Mouse (Mus musculus) heart, postnatal 0 days (tissue): ENCODE measurements at regions not wholly inside any gene's neighbourhood (a gene's known extent, or its start where the extent isn't known, plus 50 kb on each side); places are given as distances from the start of the nearest gene placed in this dataset.
A peak's percentile ranks its signal among the peaks of the same experiment; 100 is the strongest.

Experiments used
- ATAC-seq: fragments of 200-750 bp; cut with Nextera tagmentation; 2 replicates; pipeline ENCODE4 v1.8.0; 2017; ENCODE audit warnings: low read depth, moderate number of reproducible peaks, moderate library complexity; ENCODE audit not compliant: insufficient read depth
- DNase-seq: peaks from one replicate; pipeline ENCODE4 v3.0.0-alpha.2; 2016; ENCODE audit warnings: low spot score
- H3K27ac ChIP-seq: fragments of 300-500 bp; sonication (generic); 2 replicates; pipeline ENCODE4 v1.5.1; 2014; ENCODE audit warnings: low read depth, mild to moderate bottlenecking
- H3K27me3 ChIP-seq: fragments of 300-500 bp; sonication (generic); 2 replicates; pipeline ENCODE4 v1.6.1; 2014; ENCODE audit warnings: low read length, mixed read lengths; ENCODE audit not compliant: control insufficient read depth, insufficient read depth
- H3K36me3 ChIP-seq: fragments of 300-500 bp; sonication (generic); replicated peaks from 2 replicates; pipeline ENCODE4 v1.6.1; 2014; ENCODE audit warnings: low read length, mixed read lengths; ENCODE audit not compliant: control insufficient read depth, insufficient read depth
- H3K4me1 ChIP-seq: fragments of 300-500 bp; sonication (generic); 2 replicates; pipeline ENCODE4 v1.6.1; 2014; ENCODE audit warnings: antibody characterized with exemption; ENCODE audit not compliant: control insufficient read depth, insufficient read depth
- H3K4me2 ChIP-seq: fragments of 300-500 bp; sonication (generic); 2 replicates; pipeline ENCODE4 v1.6.1; 2014; ENCODE audit warnings: low read depth, mild to moderate bottlenecking, low read length, moderate library complexity
- H3K4me3 ChIP-seq: fragments of 300-500 bp; sonication (generic); 2 replicates; pipeline ENCODE4 v1.5.1; 2014; ENCODE audit warnings: low read depth, low read length
- H3K9ac ChIP-seq: fragments of 300-500 bp; sonication (generic); replicated peaks from 2 replicates; pipeline ENCODE4 v1.6.1; 2014; ENCODE audit warnings: low read depth, low read length, mixed read lengths
- H3K9me3 ChIP-seq: fragments of 300-500 bp; sonication (generic); replicated peaks from 2 replicates; pipeline ENCODE4 v1.6.1; 2016; ENCODE audit warnings: low read length; ENCODE audit not compliant: control insufficient read depth
- CTCF ChIP-seq: IDR thresholded peaks from 2 replicates; pipeline ENCODE4 v1.5.1; 2016; ENCODE audit warnings: antibody characterized with exemption, control low read depth, low read depth
- EP300 ChIP-seq: IDR thresholded peaks from 2 replicates; pipeline ENCODE4 v1.6.1; 2016; ENCODE audit warnings: antibody characterized with exemption, low read depth
- WGBS: fragments of 180-500 bp; shearing (Covaris S2); extraction: QIAGEN DNeasy Blood & Tissue Kit; methylation state at CpG from one replicate; pipeline ENCODE4 v1.1.7; 2014; 5-methylcytosine and 5-hydroxymethylcytosine counted together

DNA sequence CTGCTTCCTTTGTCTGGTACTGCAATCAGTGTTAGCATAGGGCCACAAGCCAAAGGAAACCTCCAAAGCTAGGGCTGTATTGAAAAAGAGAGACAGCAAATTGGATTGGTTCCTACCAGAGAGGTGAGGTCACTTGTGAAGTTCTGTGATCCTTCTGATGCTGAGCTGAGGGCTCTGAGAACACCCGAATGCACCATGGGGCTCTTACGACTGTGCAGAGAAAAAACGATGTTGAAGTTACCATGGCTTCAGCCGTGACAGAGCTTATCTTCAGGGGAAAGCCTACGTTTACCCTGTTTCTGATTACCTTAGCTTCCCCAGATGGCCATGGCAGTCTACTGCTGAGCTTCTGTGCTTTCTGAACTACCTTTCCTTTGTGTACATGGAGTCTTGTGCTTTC is 53.9 kb upstream of the Fmo9 start:
- DNase-seq = no peak
- ATAC-seq = no peak
- H3K4me3 ChIP-seq = no peak overlapping the region
- H3K36me3 ChIP-seq = no peaks in the 10 kb centered on the region
- H3K27ac ChIP-seq = no peak overlapping the region
- no peaks in the 10 kb centered on the region for H3K27me3 ChIP-seq
- H3K4me1 ChIP-seq = no peaks in the 10 kb centered on the region
- no peak for TF ChIP-seq EP300
- no peak for TF ChIP-seq CTCF
- H3K9me3 ChIP-seq = no peaks in the 10 kb centered on the region
- no peak overlapping the region for H3K9ac ChIP-seq
- no peak overlapping the region for H3K4me2 ChIP-seq
- WGBS = 55% methylated on average over 5 of the region's 5 CpGs

DNA sequence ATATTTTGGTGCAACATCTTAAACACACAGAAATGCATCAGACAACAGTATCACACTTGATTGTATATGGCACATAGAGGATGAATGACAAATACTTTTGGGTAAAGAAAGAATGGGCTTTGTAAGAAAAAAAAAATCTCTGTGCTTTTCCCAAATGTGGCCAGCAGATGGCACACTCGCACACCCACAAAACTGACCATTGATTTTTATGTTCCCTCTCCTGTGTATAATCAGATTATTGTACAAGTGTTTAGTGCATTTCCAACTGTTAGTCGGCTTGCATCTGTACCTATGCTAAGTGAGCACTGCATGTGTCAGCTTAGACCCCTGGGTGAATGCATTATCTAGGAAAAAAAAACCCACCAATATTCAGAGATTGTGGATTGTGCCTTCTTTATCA is 56.4 kb upstream of the Fmo9 start:
- Histone ChIP-seq H3K4me1 (no peaks in the 10 kb centered on the region), H3K9ac (no peak overlapping the region), H3K27me3 (no peaks in the 10 kb centered on the region), H3K36me3 (no peaks in the 10 kb centered on the region), H3K9me3 (no peaks in the 10 kb centered on the region), H3K27ac (no peak overlapping the region), H3K4me3 (no peak overlapping the region), H3K4me2 (no peak overlapping the region)
- DNase-seq = peak; percentile 10
- ATAC-seq = no peak
- TF ChIP-seq CTCF = peak; percentile 65
- TF ChIP-seq EP300 = no peak
- 3% methylated on average over 2 of the region's 2 CpGs for WGBS

DNA sequence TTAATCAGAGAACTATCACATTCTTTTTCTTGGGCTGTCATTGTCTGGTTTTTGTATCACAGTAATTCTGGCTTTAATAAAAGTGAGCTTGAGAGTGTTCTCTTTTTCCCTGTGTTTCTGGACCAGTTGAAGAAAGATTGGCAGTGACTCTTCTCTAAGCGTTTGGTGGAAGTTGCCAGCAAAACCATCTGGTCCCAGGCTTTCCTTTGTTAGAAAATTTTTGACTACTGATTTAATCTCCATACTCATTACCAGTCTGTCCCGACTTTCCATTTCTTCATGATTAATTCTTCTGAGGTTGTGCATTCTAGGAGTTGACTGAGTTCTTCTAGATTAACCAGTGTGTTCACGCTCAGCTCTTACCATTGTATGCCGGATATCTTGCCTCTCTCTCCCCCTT is 68.6 kb upstream of the Fmo9 start:
- no peak for ATAC-seq
- Histone ChIP-seq H3K4me2 (no peak overlapping the region), H3K4me1 (no peaks in the 10 kb centered on the region), H3K27me3 (no peaks in the 10 kb centered on the region), H3K9ac (no peak overlapping the region), H3K36me3 (no peaks in the 10 kb centered on the region), H3K9me3 (no peaks in the 10 kb centered on the region), H3K27ac (no peak overlapping the region), H3K4me3 (no peak overlapping the region)
- no peak for TF ChIP-seq EP300
- no peak for TF ChIP-seq CTCF
- no peak for DNase-seq
- 76% methylated on average over 4 of the region's 4 CpGs for WGBS

DNA sequence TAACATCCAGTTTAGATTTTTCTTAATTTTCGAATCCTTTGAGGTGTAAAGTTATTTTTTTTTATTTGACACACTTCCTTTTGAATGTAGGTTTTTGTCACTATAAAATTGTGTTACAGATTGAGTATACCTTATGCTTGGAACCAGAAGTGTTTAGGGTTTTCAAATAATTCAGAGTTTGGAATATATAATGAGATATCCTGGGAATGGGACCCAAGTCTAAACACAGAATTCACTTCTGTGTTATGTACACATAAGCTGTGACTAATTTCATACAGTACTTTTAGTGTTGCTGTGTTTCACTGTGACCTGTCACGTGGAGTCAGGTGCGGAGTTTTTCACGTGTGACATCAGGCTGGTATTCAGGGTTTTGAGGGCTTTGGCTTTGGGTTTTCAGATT is 69.1 kb upstream of the Fmo9 start:
- 70% methylated on average over 4 of the region's 4 CpGs for WGBS
- Histone ChIP-seq H3K36me3 (no peaks in the 10 kb centered on the region), H3K9me3 (no peaks in the 10 kb centered on the region), H3K27ac (no peak overlapping the region), H3K4me1 (no peaks in the 10 kb centered on the region), H3K4me2 (no peak overlapping the region), H3K9ac (no peak overlapping the region), H3K4me3 (no peak overlapping the region), H3K27me3 (no peaks in the 10 kb centered on the region)
- no peak for DNase-seq
- no peak for ATAC-seq
- TF ChIP-seq CTCF (no peak), EP300 (no peak)

DNA sequence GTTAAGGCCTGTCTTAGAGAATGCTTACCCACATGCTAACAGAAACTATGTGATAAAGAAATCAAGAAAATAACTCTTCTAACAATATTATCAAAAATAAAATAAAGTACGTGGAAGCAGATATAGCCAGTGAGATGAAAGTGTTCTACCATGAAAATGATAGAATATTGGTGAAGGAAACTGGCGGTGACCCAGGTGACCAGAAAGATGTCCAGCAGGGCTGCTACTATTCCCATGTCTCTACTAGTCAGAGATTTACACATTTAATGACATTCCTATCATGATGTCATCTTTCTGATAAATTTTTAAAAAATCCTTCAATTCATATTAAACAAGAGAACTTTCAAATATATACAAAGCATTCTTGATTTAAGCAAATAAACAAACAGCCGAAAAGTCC is 69.8 kb upstream of the Fmo9 start:
- no peak overlapping the region for H3K4me2 ChIP-seq
- TF ChIP-seq CTCF = no peak
- TF ChIP-seq EP300 = no peak
- no peak overlapping the region for H3K4me3 ChIP-seq
- no peak overlapping the region for H3K27ac ChIP-seq
- H3K9ac ChIP-seq = no peak overlapping the region
- no peaks in the 10 kb centered on the region for H3K27me3 ChIP-seq
- ATAC-seq = no peak
- no peak for DNase-seq
- no peaks in the 10 kb centered on the region for H3K9me3 ChIP-seq
- no peaks in the 10 kb centered on the region for H3K36me3 ChIP-seq
- H3K4me1 ChIP-seq = no peaks in the 10 kb centered on the region
- 82% methylated on average over 3 of the region's 3 CpGs for WGBS

DNA sequence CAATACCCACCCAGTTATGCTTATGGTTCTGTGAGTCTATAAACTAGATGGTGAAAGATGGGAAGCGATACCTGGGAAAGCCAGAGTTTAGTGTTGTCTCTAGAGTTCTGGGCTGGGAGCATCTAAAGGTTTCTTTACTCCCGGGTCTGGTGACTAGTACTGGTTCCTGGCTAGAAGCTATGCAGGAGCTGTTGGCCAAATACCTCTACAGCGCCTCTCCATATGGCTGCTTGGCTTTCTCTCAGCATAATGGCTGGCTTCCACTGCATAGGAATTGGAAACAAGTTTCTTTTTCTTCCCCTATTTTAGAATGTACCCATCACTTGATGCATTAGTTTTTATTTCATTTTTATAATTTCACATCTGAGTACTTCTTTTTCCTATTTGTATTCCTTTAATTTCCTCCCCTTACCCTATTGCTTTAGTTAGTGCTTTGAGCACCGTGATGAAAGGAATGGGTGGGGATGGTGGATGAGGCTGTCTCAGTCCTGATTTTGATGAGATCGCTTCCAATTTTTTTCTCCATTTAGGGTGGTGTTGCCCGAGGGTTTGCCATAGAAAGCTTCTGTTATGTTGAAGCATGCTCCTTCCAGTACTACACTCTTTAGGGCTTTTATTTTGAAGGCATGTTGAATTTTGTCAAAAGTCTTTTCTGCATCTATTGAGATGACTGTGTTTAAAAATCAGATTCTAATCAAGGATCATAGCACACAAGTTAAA is 71.5 kb upstream of the Fmo9 start:
- no peak overlapping the region for H3K4me2 ChIP-seq

More for the DNA sequence above, 71.5 kb upstream of the Fmo9 start:
- ATAC-seq (no peak), DNase-seq (no peak)
- Histone ChIP-seq H3K27me3 (no peaks in the 10 kb centered on the region), H3K9ac (no peak overlapping the region), H3K36me3 (no peaks in the 10 kb centered on the region), H3K27ac (no peak overlapping the region), H3K9me3 (no peaks in the 10 kb centered on the region), H3K4me3 (no peak overlapping the region), H3K4me1 (no peaks in the 10 kb centered on the region)
- no peak for TF ChIP-seq EP300
- TF ChIP-seq CTCF = no peak
- 72% methylated on average over 6 of the region's 6 CpGs for WGBS
